Mouse (Mus musculus): ENCODE measurements around the gene Msh4. TPM values are rescaled to one million over a fixed set of nuclear protein-coding genes. Genes with fewer than 3 reads are reported as not detected.

The Msh4 gene
- polyA plus RNA-seq, 1 experiment from 2014 or later = 0.15 TPM

DNA sequence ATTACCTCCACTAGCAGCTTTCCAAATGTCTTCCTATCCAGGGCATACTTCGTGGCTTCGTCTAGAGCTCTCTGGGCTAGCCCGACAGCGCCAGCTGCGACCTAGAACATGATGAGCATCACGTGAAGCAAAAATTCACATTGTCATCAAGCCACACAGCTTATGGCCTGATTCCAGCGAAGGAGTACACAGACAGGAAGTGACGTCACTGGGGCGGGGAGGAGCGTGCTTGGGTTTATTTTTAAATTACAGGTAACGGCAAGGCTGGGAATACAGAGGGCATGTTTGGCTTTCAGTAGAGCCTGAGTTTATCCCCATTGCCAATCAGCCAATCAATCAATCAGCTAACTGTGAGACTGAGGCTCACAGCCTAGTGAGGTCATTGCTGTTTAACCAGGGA lies 23.6 kb upstream of the Msh4 start:
- DNase-seq (ENCODE audit: low spot score) = no peak
- no peaks in the 10 kb centered on the region for H3K9me3 ChIP-seq
- no peaks in the 10 kb centered on the region for H3K4me1 ChIP-seq
- WGBS = 93% methylated on average over 11 of the region's 11 CpGs
- H3K27ac ChIP-seq (replicated peaks) = no peak overlapping the region
- no peak overlapping the region for H3K4me3 ChIP-seq
- H3K36me3 ChIP-seq (replicated peaks) = peaks cover 82% of the 10 kb centered on the region
- no peaks in the 10 kb centered on the region for H3K27me3 ChIP-seq (replicated peaks; ENCODE audit: low read depth, poor library complexity, severe bottlenecking)

DNA sequence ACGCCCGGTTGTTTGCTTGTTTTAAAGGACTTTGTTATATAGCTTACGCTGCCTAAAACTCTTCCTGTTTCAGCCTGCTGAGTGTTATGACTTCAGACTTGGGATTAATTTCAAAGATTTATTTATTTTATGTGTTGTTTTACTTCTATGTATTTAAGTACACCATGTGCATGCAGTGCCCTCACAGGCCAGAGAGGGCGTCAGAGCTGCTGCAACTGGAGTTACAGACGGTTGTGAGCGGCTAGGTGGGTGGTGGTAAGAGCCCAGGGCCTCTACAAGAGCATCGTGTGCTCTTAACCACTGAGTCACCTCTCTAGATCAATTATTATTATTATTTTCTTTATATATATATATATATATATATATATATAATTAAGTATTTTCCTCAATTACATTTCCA lies 20.4 kb upstream of the Msh4 start:
- Histone ChIP-seq H3K4me3 (no peak overlapping the region), H3K9me3 (no peaks in the 10 kb centered on the region), H3K4me1 (no peaks in the 10 kb centered on the region), H3K36me3 (replicated peaks) (peaks cover 77% of the 10 kb centered on the region), H3K27me3 (replicated peaks; ENCODE audit: low read depth, poor library complexity, severe bottlenecking) (no peaks in the 10 kb centered on the region), H3K27ac (replicated peaks) (no peak overlapping the region)
- 89% methylated on average over 7 of the region's 7 CpGs for WGBS
- no peak for DNase-seq (ENCODE audit: low spot score)

- H3K4me3 ChIP-seq = no peak overlapping the region
- no peaks in the 10 kb centered on the region for H3K4me1 ChIP-seq
- no peaks in the 10 kb centered on the region for H3K9me3 ChIP-seq
- no peak for DNase-seq (ENCODE audit: low spot score)
- H3K27me3 ChIP-seq (replicated peaks; ENCODE audit: low read depth, poor library complexity, severe bottlenecking) = no peaks in the 10 kb centered on the region
- H3K27ac ChIP-seq (replicated peaks) = no peak overlapping the region
- 93% methylated on average over 10 of the region's 10 CpGs for WGBS
- peaks cover 41% of the 10 kb centered on the region for H3K36me3 ChIP-seq (replicated peaks)
Observed at GRCm38 (mm10) chr3:153921147-153921910, 15.4 kb upstream of the Msh4 start.

- Histone ChIP-seq H3K27ac (replicated peaks) (no peak overlapping the region), H3K9me3 (no peaks in the 10 kb centered on the region), H3K36me3 (replicated peaks) (peaks cover 13% of the 10 kb centered on the region), H3K4me1 (0 out of 2 replicates have a peak, but pooled peaks cover 5% of the 10 kb centered on the region), H3K4me3 (no peak overlapping the region), H3K27me3 (replicated peaks; ENCODE audit: low read depth, poor library complexity, severe bottlenecking) (no peaks in the 10 kb centered on the region)
- no peak for DNase-seq (ENCODE audit: low spot score)
- 12% methylated on average over 1 of the region's 1 CpGs for WGBS
Observed at GRCm38 (mm10) chr3:153917200-153917599, 11.3 kb upstream of the Msh4 start.

DNA sequence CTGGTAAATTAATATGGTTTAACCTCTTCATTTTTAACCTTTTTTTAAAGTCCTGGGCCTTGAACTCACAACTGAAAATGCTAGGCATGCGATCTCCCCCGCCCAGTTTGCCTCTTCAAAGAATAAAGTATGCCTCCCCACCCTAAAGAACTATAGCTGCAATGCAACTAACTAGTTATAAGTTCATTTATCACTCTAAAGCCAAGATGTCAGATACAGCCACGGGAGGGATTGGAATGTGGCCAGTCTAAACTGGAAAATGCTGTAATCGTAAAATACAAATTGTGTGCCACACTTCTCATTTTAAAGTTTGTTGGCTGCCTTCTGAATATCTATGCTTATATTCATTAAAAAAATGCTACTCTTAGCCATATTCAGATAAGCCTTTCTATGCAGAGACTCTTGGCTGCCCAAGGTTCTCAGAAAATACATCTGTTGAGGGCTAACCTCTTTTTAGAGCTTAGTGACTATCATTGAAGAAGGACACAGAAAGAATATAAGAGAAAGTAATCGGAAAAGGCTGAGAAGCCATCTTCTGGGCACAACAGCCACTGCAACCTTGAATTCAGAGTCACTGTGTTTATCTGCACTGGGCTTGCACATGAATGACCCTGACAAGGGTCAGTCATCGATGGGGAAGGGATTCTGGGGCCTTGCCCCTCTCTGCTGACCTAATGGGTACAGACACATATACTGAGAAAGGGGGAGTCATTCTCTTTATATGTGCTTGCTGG lies 7.7 kb upstream of the Msh4 start:
- Histone ChIP-seq H3K27me3 (replicated peaks; ENCODE audit: low read depth, poor library complexity, severe bottlenecking) (no peaks in the 10 kb centered on the region), H3K27ac (replicated peaks) (peak overlapping the region; percentile 96), H3K9me3 (no peaks in the 10 kb centered on the region), H3K4me3 (peak overlapping the region; percentile 81), H3K36me3 (replicated peaks) (peaks cover 30% of the 10 kb centered on the region), H3K4me1 (peaks cover 36% of the 10 kb centered on the region)
- no peak for DNase-seq (ENCODE audit: low spot score)
- 59% methylated on average over 6 of the region's 6 CpGs for WGBS

DNA sequence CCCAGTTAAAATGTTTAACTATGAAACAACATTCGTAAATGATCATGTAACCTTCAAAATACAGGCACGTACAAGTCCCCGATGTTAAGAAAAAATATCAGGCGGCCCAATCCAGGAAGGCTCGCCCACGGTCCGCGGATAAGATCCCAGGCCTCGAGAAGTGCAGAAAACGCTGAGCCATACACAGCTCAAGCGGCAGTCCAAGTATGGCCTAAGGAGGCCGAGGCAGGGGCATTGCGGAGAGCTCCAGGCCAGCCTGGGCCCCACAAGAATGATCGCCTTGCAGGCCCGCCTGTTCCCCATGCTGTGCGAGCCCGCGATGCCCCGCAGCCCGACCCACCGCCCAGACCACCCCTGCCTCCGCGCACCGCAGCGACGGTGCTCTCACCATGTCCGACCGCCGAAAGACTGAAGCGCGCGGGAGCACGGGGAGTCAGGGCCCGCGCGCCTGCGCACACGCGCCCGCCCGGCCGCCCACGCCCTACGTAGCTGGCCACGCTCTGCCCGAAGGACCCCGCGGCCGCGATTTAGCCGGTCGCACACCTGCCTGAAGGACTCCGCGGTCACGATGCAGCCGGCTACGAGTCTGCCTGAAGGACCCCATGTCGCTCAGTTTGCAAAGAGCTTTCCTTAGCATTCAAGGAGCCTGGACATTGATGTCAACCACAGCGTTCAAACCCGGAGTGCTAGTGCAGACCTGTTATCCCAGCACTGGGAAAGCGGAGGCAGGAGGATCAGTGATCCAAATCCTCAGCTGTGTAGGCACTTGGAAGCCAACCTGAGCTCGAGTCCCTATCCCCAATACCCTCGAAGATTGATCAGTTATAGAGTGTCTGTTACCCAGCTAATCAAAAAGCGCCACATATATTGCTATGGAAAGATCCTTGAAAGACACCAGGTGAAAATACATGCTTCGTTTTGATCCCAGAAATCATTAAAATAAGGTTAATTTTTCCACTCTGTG lies 6.9 kb upstream of the Msh4 start, which contains the start of gene Rabggtb:
Rabggtb (minus strand) TSS at position 464 of the 964 bp plus-strand sequence.
- Histone ChIP-seq H3K27me3 (replicated peaks; ENCODE audit: low read depth, poor library complexity, severe bottlenecking) (no peaks in the 10 kb centered on the region), H3K4me3 (peak within 1 kb of the TSS; percentile 81), H3K27ac (replicated peaks) (peak within 1 kb of the TSS; percentile 96), H3K36me3 (replicated peaks) (peaks cover 39% of the 10 kb centered on the region), H3K9me3 (no peaks in the 10 kb centered on the region), H3K4me1 (peaks cover 43% of the 10 kb centered on the region)
- DNase-seq (ENCODE audit: low spot score) = peak; percentile 96
- WGBS = 1% methylated on average over 65 of the region's 65 CpGs

DNA sequence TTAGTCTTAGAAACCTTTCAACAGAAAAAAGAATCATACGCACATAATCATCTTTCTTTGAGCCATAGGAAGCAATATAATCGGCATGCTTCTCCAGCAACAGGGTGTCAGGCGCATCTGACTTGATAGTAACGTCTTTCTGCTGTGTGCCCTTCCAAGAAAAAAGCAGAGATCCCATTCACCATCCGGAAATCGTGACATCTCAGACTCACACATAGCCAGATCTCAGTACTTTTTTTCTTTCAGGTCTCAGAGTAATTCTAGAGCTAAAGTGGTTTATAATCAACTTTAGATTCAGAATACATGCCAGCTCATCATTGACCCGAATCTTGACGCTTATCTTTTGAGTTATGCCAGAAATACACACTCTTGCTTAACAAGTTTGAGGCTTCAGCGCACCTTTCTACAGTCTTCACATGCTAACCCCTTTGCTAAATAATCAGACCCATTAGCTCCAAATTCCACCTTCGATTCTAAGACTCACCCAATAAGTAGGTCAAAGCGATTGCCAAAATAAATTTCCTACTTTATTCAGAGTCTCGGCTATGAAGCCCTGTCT lies 6.0 kb upstream of the Msh4 start:
- WGBS = 4% methylated on average over 12 of the region's 12 CpGs
- H3K27ac ChIP-seq (replicated peaks) = peak overlapping the region; percentile 96

DNA sequence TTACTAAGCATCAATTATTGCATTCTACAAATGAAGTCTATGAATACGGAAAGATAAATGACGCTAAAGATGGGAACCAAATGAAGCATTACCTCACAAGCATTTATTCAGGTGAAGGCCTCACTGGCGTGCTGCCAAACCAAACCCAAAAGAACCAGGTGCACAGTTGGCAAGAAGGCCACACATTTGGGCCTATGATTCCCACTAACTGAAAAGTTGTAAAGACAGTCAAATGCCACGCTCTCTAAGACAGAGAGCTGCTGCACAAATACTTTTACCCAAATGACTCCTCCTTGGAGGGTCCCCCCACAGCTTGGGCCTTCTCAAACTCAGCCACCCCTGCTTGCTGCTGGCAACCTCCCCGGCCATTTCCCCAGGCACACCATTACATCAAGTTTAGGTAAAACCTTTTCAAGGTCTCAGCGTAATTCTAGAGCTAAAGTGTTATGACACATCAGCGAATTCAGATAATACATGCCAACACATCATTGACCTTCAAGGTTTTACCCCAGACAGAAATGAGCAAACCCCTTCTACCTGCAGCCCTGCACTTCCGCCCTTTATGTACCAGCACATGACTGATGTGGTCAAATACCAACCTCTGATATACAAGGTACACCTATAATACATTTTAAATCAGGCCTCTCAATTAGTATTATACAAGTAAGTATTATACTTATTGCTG lies 5.4 kb upstream of the Msh4 start:
- H3K27ac ChIP-seq (replicated peaks) = peak overlapping the region; percentile 96
- no peaks in the 10 kb centered on the region for H3K27me3 ChIP-seq (replicated peaks; ENCODE audit: low read depth, poor library complexity, severe bottlenecking)
- H3K4me3 ChIP-seq = peak overlapping the region; percentile 81
- peaks cover 54% of the 10 kb centered on the region for H3K36me3 ChIP-seq (replicated peaks)
- peaks cover 43% of the 10 kb centered on the region for H3K4me1 ChIP-seq
- no peaks in the 10 kb centered on the region for H3K9me3 ChIP-seq
- 54% methylated on average over 8 of the region's 8 CpGs for WGBS
- no peak for DNase-seq (ENCODE audit: low spot score)

More for the DNA sequence above, 6.0 kb upstream of the Msh4 start:
- Histone ChIP-seq H3K36me3 (replicated peaks) (peaks cover 48% of the 10 kb centered on the region), H3K4me1 (peaks cover 43% of the 10 kb centered on the region), H3K4me3 (peak overlapping the region; percentile 81), H3K9me3 (no peaks in the 10 kb centered on the region), H3K27me3 (replicated peaks; ENCODE audit: low read depth, poor library complexity, severe bottlenecking) (no peaks in the 10 kb centered on the region)
- no peak for DNase-seq (ENCODE audit: low spot score)

DNA sequence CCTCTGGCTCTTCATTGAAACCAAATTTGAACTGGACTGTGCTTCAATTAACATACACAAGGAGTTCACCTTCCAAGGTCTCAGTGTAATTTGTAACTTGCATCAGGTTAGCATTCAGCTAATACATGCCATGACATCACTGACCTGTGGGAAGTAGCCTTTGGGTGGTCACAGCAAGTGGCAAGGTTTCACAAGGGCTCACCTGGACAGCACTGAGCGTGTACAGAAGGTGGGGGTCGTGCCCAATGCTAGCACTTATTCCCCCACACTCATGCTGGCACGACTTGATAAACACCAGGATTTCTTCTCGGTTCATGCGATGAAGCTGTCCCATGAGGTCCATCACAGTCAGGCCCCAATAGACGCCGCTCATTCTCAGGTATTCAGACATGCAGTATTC lies 4.6 kb upstream of the Msh4 start:
- peak overlapping the region; percentile 81 for H3K4me3 ChIP-seq
- WGBS = 83% methylated on average over 7 of the region's 7 CpGs
- H3K27ac ChIP-seq (replicated peaks) = no peak overlapping the region

DNA sequence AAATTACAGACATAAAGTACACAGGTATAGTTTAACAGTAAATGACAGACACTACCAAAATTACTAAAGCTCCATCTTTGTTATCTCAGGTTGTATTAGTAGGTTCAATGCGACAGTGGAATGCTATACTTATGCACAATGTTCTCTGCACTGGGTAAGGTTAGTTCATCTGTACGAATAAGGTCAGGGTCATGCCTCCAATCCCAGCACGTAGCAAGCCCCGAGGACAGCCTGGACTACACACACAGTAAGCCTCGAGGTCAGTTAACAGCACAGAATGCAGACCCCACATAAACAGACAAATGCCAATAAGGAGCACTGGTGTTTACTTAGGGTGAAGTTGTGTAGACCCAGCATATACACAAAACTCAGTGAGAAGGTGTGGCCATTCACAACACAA lies 3.0 kb upstream of the Msh4 start:
- H3K9me3 ChIP-seq = no peaks in the 10 kb centered on the region
- no peaks in the 10 kb centered on the region for H3K27me3 ChIP-seq (replicated peaks; ENCODE audit: low read depth, poor library complexity, severe bottlenecking)
- H3K36me3 ChIP-seq (replicated peaks) = peaks cover 78% of the 10 kb centered on the region
- H3K4me3 ChIP-seq = peak overlapping the region; percentile 81
- no peak for DNase-seq (ENCODE audit: low spot score)
- 76% methylated on average over 5 of the region's 5 CpGs for WGBS
- no peak overlapping the region for H3K27ac ChIP-seq (replicated peaks)
- peaks cover 47% of the 10 kb centered on the region for H3K4me1 ChIP-seq

More for the DNA sequence above, 4.6 kb upstream of the Msh4 start:
- Histone ChIP-seq H3K4me1 (peaks cover 45% of the 10 kb centered on the region), H3K36me3 (replicated peaks) (peaks cover 62% of the 10 kb centered on the region), H3K9me3 (no peaks in the 10 kb centered on the region), H3K27me3 (replicated peaks; ENCODE audit: low read depth, poor library complexity, severe bottlenecking) (no peaks in the 10 kb centered on the region)
- no peak for DNase-seq (ENCODE audit: low spot score)

DNA sequence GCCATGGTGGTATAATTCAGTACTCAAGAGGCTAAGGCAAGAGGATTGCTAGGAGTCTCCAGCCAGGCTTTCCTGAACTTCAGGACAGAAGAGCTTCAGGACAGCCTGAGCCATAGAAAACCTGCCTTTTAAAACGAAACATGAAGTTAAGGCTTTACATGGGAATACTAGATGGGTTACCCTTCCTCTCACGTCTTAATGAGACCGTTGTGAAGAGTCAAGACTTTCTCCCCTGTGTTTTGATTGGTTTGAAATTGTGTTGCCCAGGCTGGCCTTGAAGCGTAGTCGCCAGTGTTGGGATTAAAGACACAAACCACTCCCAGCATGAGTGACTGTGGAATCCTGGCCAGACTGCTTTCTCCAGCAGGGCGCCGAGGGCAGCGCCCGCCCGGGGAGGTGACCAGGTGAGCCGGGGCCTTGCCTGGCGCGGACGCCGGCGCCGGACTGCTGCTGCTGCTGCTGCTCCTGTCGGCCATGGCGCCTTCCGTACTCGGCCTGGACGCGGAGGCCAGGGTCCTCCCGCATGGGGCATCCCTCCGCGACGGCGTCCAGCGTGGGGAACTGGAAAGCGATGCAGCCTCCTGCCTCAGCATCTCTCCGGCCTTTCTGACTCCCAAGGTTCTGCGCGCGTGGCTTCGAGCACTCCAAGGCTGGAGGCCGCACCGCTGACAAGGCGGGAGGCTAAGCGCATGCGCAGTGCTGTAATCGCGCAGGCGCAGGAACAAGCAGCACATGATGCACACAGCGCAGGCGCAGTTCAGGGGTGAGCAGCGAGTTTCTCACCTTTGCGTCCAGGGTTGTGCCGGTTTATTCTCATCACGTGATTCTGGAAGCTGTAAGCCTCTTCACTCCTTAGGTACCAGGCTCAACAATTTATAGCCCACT lies 445 bp downstream of the Msh4 start:
- peak; percentile 30 for DNase-seq (ENCODE audit: low spot score)
- H3K9me3 ChIP-seq = no peaks in the 10 kb centered on the region
- WGBS = 87% methylated on average over 49 of the region's 49 CpGs
- H3K27ac ChIP-seq (replicated peaks) = no peak overlapping the region
- H3K36me3 ChIP-seq (replicated peaks) = peaks cover 75% of the 10 kb centered on the region
- no peaks in the 10 kb centered on the region for H3K27me3 ChIP-seq (replicated peaks; ENCODE audit: low read depth, poor library complexity, severe bottlenecking)
- H3K4me3 ChIP-seq = no peak overlapping the region
- H3K4me1 ChIP-seq = peaks cover 29% of the 10 kb centered on the region
